Mouse (Mus musculus) gastrocnemius, postnatal 4 days (tissue): ENCODE measurements around the gene Rtkn2. TPM values are rescaled to one million over a fixed set of nuclear protein-coding genes. Genes with fewer than 3 reads are reported as not detected.

ENCODE experiments used
- DNase-seq, 2 experiments: peaks; one replicate each; pipeline ENCODE4 v3.0.0; 2021 to 2022; ENCODE audit warnings: low spot score in 2 of 2, mixed read lengths in 2 of 2
- long read RNA-seq, 2 experiments: library from polyadenylated mRNA; stranded (forward); transcript quantifications; one replicate each; pipeline ENCODE4 v2.0.0; 2021
- total RNA-seq, 2 experiments: library from RNA; stranded (reverse); gene quantifications; 2 replicates each; pipeline ENCODE4 v1.2.3; 2021

Rtkn2 gene
- 1 to 10 TPM; 3.1 to 3.5 TPM for total RNA-seq
- long read RNA-seq, experiment 1, partial matches to known transcripts = 0 of 3 reads
- long read RNA-seq, experiment 1, other reads (novel, unspliced or antisense) = 1 of 3 reads
- long read RNA-seq, experiment 2, partial matches to known transcripts = 1 of 5 reads
- long read RNA-seq, experiment 2, other reads (novel, unspliced or antisense) = 3 of 5 reads

GRCm38 (mm10) chr10:67979401-67980157 lies at the start of gene Rtkn2:
TSS of gene Rtkn2 (plus strand) at chr10:67979570.
- DNase-seq = peak; percentile 72 to 89

- no peak for DNase-seq
Measured at GRCm38 (mm10) chr10:67931328-67931727, 48.0 kb upstream of the Rtkn2 start.

- DNase-seq = no peak
Measured at GRCm38 (mm10) chr10:67932780-67933179, 46.6 kb upstream of the Rtkn2 start.

GRCm38 (mm10) chr10:67936944-67937343 lies 42.4 kb upstream of the Rtkn2 start:
- DNase-seq = no peak

GRCm38 (mm10) chr10:67937775-67938174 lies 41.6 kb upstream of the Rtkn2 start:
- no peak for DNase-seq

- DNase-seq = no peak
Measured at GRCm38 (mm10) chr10:67939546-67939945, 39.8 kb upstream of the Rtkn2 start.

- no peak for DNase-seq
Measured at GRCm38 (mm10) chr10:67943513-67943912, 35.9 kb upstream of the Rtkn2 start.

DNA sequence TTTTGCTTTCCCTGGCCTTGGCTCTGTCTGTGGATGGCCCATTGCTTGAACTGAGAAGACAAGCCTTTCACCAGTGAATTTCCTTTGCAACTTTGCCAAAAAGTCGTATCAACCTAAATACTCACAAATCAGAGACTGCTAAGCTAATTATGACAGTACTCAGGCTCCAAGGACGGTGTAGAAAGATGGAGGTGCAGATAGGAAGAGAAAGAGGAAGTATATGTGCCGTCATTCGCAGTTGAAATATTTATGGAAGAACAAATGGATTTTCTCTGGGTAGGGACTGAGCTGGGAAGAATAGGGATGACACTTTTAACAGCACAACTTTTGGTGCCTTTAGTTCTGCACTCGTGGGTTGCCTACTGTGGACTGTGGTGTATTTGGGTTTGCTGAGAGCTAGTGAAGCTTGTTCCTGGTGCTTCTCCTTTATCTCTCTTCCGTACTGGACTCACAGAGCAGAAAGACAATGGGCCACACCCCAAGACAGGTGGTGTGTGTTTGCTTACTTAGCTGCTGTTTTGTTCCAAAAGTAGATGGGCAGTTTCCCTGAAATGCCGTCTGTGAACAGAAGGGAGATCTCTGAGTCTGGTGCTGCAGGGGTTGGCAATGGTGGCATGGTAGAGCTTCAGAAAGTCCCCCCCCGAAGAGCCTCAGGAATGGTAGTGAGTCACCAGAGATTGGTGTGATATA lies 29.2 kb upstream of the Rtkn2 start:
- DNase-seq = no peak

GRCm38 (mm10) chr10:67951690-67952089 lies 27.7 kb upstream of the Rtkn2 start:
- no peak for DNase-seq

GRCm38 (mm10) chr10:67955982-67956381 lies 23.4 kb upstream of the Rtkn2 start:
- DNase-seq = no peak

GRCm38 (mm10) chr10:67959982-67960381 lies 19.4 kb upstream of the Rtkn2 start:
- DNase-seq = no peak

DNA sequence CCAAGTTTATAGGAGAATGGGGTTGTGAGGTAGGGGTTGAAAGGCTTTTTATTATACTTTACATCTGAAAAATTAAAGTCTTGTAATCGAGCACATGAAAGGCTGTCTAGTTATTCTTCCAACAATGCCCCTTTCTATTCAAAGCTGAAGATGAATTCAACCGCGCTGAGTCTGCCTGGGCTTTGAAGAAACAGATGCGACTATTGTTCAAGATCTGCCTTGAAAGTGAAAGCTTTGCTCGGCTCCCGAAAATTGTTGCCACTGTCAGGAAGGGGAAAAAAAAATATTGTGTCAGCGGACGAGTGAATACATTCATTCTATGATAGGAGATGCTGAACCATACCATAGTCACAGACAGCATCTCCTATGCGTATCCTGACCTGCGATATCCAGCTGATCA lies 16.9 kb upstream of the Rtkn2 start:
- no peak for DNase-seq

GRCm38 (mm10) chr10:67964060-67964459 lies 15.3 kb upstream of the Rtkn2 start:
- DNase-seq = no peak

GRCm38 (mm10) chr10:67965251-67965986 lies 14.0 kb upstream of the Rtkn2 start:
- no peak for DNase-seq

DNA sequence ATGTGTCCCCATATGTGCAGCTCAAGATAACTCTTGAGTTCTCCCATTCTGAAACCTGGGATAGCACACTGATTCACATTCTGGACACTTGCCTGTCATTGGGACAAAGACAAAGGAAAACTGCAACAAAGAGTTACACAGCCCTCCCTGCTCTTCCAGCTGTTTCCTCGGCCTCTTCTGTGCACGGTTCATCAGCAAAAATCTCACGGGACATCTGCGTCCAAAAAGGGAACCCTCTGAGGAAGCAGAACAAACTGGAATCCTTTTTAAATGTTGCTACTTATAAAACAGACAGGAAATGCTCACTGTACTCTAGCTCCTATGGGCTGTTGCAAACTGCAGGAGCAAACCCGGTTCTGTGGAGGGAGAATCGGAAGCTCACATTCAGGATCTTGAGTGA lies 13.3 kb upstream of the Rtkn2 start:
- DNase-seq = peak in 1 of 2 experiments; percentile 19

GRCm38 (mm10) chr10:67966983-67967382 lies 12.4 kb upstream of the Rtkn2 start:
- DNase-seq = no peak

- DNase-seq = no peak
Measured at GRCm38 (mm10) chr10:67971166-67971796, 8.1 kb upstream of the Rtkn2 start.

DNA sequence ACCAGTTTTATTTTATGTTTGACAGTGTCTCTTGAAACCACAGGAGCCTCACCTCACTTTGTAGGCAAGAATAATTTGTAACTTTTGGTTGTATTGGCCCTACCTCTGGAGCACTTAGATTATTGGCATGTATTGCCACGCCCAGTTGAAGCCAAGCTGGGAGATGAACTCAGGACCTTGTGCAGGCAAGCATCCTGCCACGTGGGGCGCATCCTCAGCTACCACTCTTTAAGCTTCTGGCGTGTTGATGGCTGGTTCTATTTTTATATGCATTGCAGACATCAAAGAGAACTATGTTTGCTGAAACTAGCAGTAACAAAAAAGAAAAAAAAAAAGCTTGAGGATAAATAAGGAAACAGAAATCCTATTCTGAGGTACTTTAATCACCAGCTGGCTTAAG lies 2.1 kb upstream of the Rtkn2 start:
- no peak for DNase-seq

GRCm38 (mm10) chr10:67983776-67984175 lies 4.4 kb downstream of the Rtkn2 start:
- DNase-seq = no peak

DNA sequence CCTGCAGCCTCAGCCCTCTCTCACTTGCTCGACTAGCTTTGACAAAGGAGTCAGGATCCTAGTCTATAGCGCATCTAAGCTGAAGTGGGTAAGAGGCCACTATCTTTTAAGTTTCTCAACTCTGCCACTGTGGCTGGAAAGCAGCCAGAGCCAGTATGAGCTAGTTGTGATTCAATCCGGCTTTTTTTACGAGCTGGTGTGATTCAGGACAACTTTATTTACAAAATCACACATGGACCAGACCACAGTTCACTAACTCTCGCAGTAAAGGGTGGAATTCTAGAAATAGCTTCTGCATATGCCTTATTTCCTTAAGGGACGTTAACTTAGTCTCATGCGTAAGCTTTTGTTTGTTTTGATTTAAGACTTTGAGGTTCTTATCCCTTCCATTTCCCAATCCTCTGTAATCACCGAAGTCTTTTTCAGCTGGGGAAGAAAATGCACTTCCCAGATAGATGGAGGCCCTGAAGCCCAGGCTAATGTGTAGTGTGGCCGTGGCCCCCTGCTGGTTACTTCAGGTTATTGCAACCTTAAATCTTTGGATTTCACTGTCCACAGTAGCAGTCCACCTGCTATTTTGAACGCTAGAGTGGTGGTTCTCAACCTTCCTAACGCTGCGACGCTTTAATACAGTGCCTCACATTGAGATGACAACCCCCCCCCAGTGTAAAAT lies 5.0 kb downstream of the Rtkn2 start:
- peak; percentile 42 to 61 for DNase-seq

- DNase-seq = no peak
Measured at GRCm38 (mm10) chr10:67985100-67985499, 5.7 kb downstream of the Rtkn2 start.
